ENCODE assay signal across 9 mouse cellular contexts in the genomic region with DNA sequence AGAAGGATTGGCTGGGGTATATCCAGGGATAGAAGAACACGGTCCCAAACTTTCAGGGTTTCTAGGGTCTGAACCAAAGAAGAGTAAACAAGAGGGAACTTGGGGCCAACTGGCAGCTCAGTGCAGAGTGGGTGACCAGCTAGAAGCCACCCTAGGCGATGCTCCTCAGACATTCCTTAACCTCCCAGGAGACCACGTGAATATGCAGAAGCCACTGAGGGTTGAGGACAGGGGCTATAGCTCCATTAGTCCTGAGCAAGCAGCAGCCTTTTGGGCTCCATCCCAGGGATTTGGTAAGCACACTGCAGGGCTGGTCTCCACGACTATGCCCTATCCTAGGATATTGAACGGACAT. TPM values are rescaled to one million over a fixed set of nuclear protein-coding genes. Genes with fewer than 3 reads are reported as not detected.
DNase-seq lines count a peak whose midpoint lies in the region; ATAC-seq and TF ChIP-seq lines count a peak whose summit lies in the region.
"Had no signal": no experiment of that assay in that cellular context is flagged by ENCODE, and none has a peak within 500 bp of the region (broad histone marks: within the 10 kb centered on the region; RNA-seq: fewer than 3 reads in every experiment).

No protein-coding gene starts in this region.

- no peaks in the 10 kb centered on the region for H3K9me3 ChIP-seq in forebrain, embryonic 13.5 days (replicated peaks)
- no peaks in the 10 kb centered on the region for H3K9me3 ChIP-seq in forebrain, embryonic 10.5 days
- no peaks in the 10 kb centered on the region for H3K9me3 ChIP-seq in lung, embryonic 16.5 days (ENCODE audit: control insufficient read depth, low read length)
- H3K9me3 ChIP-seq in heart, postnatal 0 days (replicated peaks; ENCODE audit: control insufficient read depth, low read length): no peaks in the 10 kb centered on the region
- H3K9me3 ChIP-seq in neural tube, embryonic 15.5 days (replicated peaks): no peaks in the 10 kb centered on the region
- H3K9me3 ChIP-seq in midbrain, embryonic 13.5 days: no peaks in the 10 kb centered on the region
- H3K9me3 ChIP-seq: midbrain, embryonic 12.5 days had no signal

- ATAC-seq in forebrain, embryonic 13.5 days: no peak
- ATAC-seq in lung, embryonic 16.5 days (ENCODE audit: low read depth): peak; percentile 6
- ATAC-seq in heart, postnatal 0 days (ENCODE audit: insufficient read depth, low read depth): no peak
- no peak for ATAC-seq in neural tube, embryonic 15.5 days (ENCODE audit: low FRiP score)
- no peak for ATAC-seq in midbrain, embryonic 13.5 days

- no peak for TF ChIP-seq EP300 in heart, postnatal 0 days (IDR thresholded peaks at IDR 0.05; ENCODE audit: low read depth)

- peaks cover 81% of the 10 kb centered on the region for H3K4me1 ChIP-seq in forebrain, embryonic 13.5 days
- H3K4me1 ChIP-seq in forebrain, embryonic 10.5 days: peaks cover 79% of the 10 kb centered on the region
- H3K4me1 ChIP-seq in lung, embryonic 16.5 days (replicated peaks; ENCODE audit: control insufficient read depth, insufficient read depth, low read length): peaks cover 80% of the 10 kb centered on the region
- peaks cover 87% of the 10 kb centered on the region for H3K4me1 ChIP-seq in heart, postnatal 0 days (ENCODE audit: control insufficient read depth, insufficient read depth)
- peaks cover 85% of the 10 kb centered on the region for H3K4me1 ChIP-seq in neural tube, embryonic 15.5 days
- peaks cover 69% of the 10 kb centered on the region for H3K4me1 ChIP-seq in midbrain, embryonic 13.5 days (replicated peaks)

- no peak for DNase-seq in forebrain, embryonic 10.5 days (ENCODE audit: extremely low spot score, low spot score)
- DNase-seq in lung, postnatal 10 days: no peak
- peak; percentile 50 for DNase-seq in heart, postnatal 0 days (ENCODE audit: low spot score)
- DNase-seq in frontal cortex, adult 2 months (ENCODE audit: extremely low spot score in 1 of 2, low spot score in 1 of 2): no peak

- H3K9ac ChIP-seq in forebrain, embryonic 13.5 days: 0 out of 2 replicates have a peak overlapping the region, but pooled peaks have one; percentile 8
- peak overlapping the region; percentile 68 for H3K9ac ChIP-seq in lung, embryonic 16.5 days (ENCODE audit: low read length)
- peak overlapping the region; percentile 65 for H3K9ac ChIP-seq in heart, postnatal 0 days (replicated peaks; ENCODE audit: low read depth, low read length)
- no peak overlapping the region for H3K9ac ChIP-seq in neural tube, embryonic 15.5 days (replicated peaks)
- no peak overlapping the region for H3K9ac ChIP-seq in midbrain, embryonic 13.5 days (replicated peaks)

- no peak overlapping the region for H3K27ac ChIP-seq in forebrain, embryonic 13.5 days
- H3K27ac ChIP-seq in forebrain, embryonic 10.5 days: no peak overlapping the region
- peak overlapping the region; percentile 98 for H3K27ac ChIP-seq in lung, embryonic 16.5 days (ENCODE audit: low read length)
- peak overlapping the region; percentile 92 for H3K27ac ChIP-seq in heart, postnatal 0 days (ENCODE audit: low read depth)
- peak overlapping the region; percentile 48 for H3K27ac ChIP-seq in neural tube, embryonic 15.5 days (replicated peaks)
- no peak overlapping the region for H3K27ac ChIP-seq in midbrain, embryonic 13.5 days
- H3K27ac ChIP-seq: midbrain, embryonic 12.5 days had no signal

- TF ChIP-seq CTCF in heart, postnatal 0 days (IDR thresholded peaks at IDR 0.05; ENCODE audit: low read depth): no peak

- no peak overlapping the region for H3K4me3 ChIP-seq in forebrain, embryonic 13.5 days
- H3K4me3 ChIP-seq in forebrain, embryonic 10.5 days: no peak overlapping the region
- peak overlapping the region; percentile 58 for H3K4me3 ChIP-seq in lung, embryonic 16.5 days (ENCODE audit: low read length)
- peak overlapping the region; percentile 58 for H3K4me3 ChIP-seq in heart, postnatal 0 days (ENCODE audit: low read depth, low read length)
- H3K4me3 ChIP-seq in neural tube, embryonic 15.5 days (replicated peaks): no peak overlapping the region
- H3K4me3 ChIP-seq in midbrain, embryonic 13.5 days (replicated peaks): no peak overlapping the region
- H3K4me3 ChIP-seq: midbrain, embryonic 12.5 days had no signal

- WGBS in forebrain, embryonic 13.5 days: 61% methylated on average over 5 of the region's 5 CpGs
- WGBS in forebrain, embryonic 10.5 days: 68% methylated on average over 5 of the region's 5 CpGs
- 20% methylated on average over 5 of the region's 5 CpGs for WGBS in lung, embryonic 16.5 days
- 17% methylated on average over 5 of the region's 5 CpGs for WGBS in heart, postnatal 0 days
- WGBS in neural tube, embryonic 15.5 days: 58% methylated on average over 5 of the region's 5 CpGs
- 57% methylated on average over 5 of the region's 5 CpGs for WGBS in midbrain, embryonic 13.5 days

- peaks cover 31% of the 10 kb centered on the region; the same call in 1 of the 2 replicates for H3K36me3 ChIP-seq in forebrain, embryonic 13.5 days (ENCODE audit: poor library complexity, severe bottlenecking)
- peaks cover 9% of the 10 kb centered on the region for H3K36me3 ChIP-seq in forebrain, embryonic 10.5 days (replicated peaks)
- H3K36me3 ChIP-seq in lung, embryonic 16.5 days (ENCODE audit: control insufficient read depth, insufficient read depth, low read length): 0 out of 2 replicates have a peak, but pooled peaks cover 2% of the 10 kb centered on the region
- H3K36me3 ChIP-seq in heart, postnatal 0 days (replicated peaks; ENCODE audit: control insufficient read depth, insufficient read depth, low read length): peaks cover 5% of the 10 kb centered on the region; the same call in 1 of the 2 replicates
- H3K36me3 ChIP-seq in neural tube, embryonic 15.5 days: peaks cover 10% of the 10 kb centered on the region; the same call in 1 of the 2 replicates
- H3K36me3 ChIP-seq in midbrain, embryonic 13.5 days: peaks cover 38% of the 10 kb centered on the region

- peak overlapping the region; percentile 16; the same call in 1 of the 2 replicates for H3K4me2 ChIP-seq in forebrain, embryonic 13.5 days
- H3K4me2 ChIP-seq in lung, embryonic 16.5 days (ENCODE audit: low read depth, low read length): peak overlapping the region; percentile 73
- H3K4me2 ChIP-seq in heart, postnatal 0 days (ENCODE audit: low read depth, low read length): peak overlapping the region; percentile 80
- H3K4me2 ChIP-seq in neural tube, embryonic 15.5 days: peak overlapping the region; percentile 46; the same call in 1 of the 2 replicates
- H3K4me2 ChIP-seq in midbrain, embryonic 13.5 days (replicated peaks): no peak overlapping the region
- H3K4me2 ChIP-seq: midbrain, embryonic 12.5 days had no signal

- H3K27me3 ChIP-seq in forebrain, embryonic 13.5 days: no peaks in the 10 kb centered on the region
- no peaks in the 10 kb centered on the region for H3K27me3 ChIP-seq in forebrain, embryonic 10.5 days (ENCODE audit: poor library complexity, severe bottlenecking)
- no peaks in the 10 kb centered on the region for H3K27me3 ChIP-seq in lung, embryonic 16.5 days (ENCODE audit: control insufficient read depth, insufficient read depth, low read depth, low read length)
- no peaks in the 10 kb centered on the region for H3K27me3 ChIP-seq in heart, postnatal 0 days (ENCODE audit: control insufficient read depth, insufficient read depth, low read length)
- H3K27me3 ChIP-seq in neural tube, embryonic 15.5 days (replicated peaks): no peaks in the 10 kb centered on the region
- H3K27me3 ChIP-seq in midbrain, embryonic 13.5 days: no peaks in the 10 kb centered on the region
- H3K27me3 ChIP-seq: midbrain, embryonic 12.5 days had no signal

RNA-seq across cellular contexts. Expression of a gene that starts 13.1 kb away (rescaled TPM):
- 88.2 TPM in 2 replicates for polyA plus RNA-seq in forebrain, embryonic 13.5 days (2015; fragmentation: Nextera tagmentation; extraction: Ambion mirVana)
- 39.8 and 44.6 TPM in 2 replicates for polyA plus RNA-seq in forebrain, embryonic 10.5 days (2016; fragmentation: Nextera tagmentation; extraction: Ambion mirVana)
- 70.1 and 80.4 TPM in 2 replicates for polyA plus RNA-seq in lung, embryonic 16.5 days (2015; fragmentation: Nextera tagmentation; extraction: Ambion mirVana)
- 194 and 287 TPM in 2 replicates for total RNA-seq in heart, postnatal 0 days (2014; rRNA removed; ENCODE audit: low replicate concordance)
- 51.4 and 67.2 TPM in 2 replicates for polyA plus RNA-seq in heart, postnatal 0 days (2015; fragmentation: Nextera tagmentation; extraction: Ambion mirVana)
- 74.0 and 77.4 TPM in 2 replicates for polyA plus RNA-seq in neural tube, embryonic 15.5 days (2015; fragmentation: Nextera tagmentation; extraction: Ambion mirVana)
- 256 and 323 TPM in 2 replicates for polyA plus RNA-seq in frontal cortex, adult 2 months (2012; rRNA removed)
- polyA plus RNA-seq in midbrain, embryonic 13.5 days (2015; fragmentation: Nextera tagmentation; extraction: Ambion mirVana): 80.5 and 106 TPM in 2 replicates

RNA-seq across cellular contexts. Expression of a gene that starts 27.4 kb away (rescaled TPM):
- 21.5 and 25.6 TPM in 2 replicates for polyA plus RNA-seq in forebrain, embryonic 13.5 days (2015; fragmentation: Nextera tagmentation; extraction: Ambion mirVana)
- polyA plus RNA-seq in forebrain, embryonic 10.5 days (2016; fragmentation: Nextera tagmentation; extraction: Ambion mirVana): 38.0 and 39.5 TPM in 2 replicates
- 28.3 and 28.6 TPM in 2 replicates for polyA plus RNA-seq in lung, embryonic 16.5 days (2015; fragmentation: Nextera tagmentation; extraction: Ambion mirVana)
- 47.9 and 55.5 TPM in 2 replicates for total RNA-seq in heart, postnatal 0 days (2014; rRNA removed; ENCODE audit: low replicate concordance)
- 18.7 and 20.0 TPM in 2 replicates for polyA plus RNA-seq in heart, postnatal 0 days (2015; fragmentation: Nextera tagmentation; extraction: Ambion mirVana)
- 40.4 and 42.0 TPM in 2 replicates for polyA plus RNA-seq in neural tube, embryonic 15.5 days (2015; fragmentation: Nextera tagmentation; extraction: Ambion mirVana)
- polyA plus RNA-seq in frontal cortex, adult 2 months (2012; rRNA removed): 87.5 and 91.4 TPM in 2 replicates
- 31.4 and 32.9 TPM in 2 replicates for polyA plus RNA-seq in midbrain, embryonic 13.5 days (2015; fragmentation: Nextera tagmentation; extraction: Ambion mirVana)

RNA-seq across cellular contexts. Expression of a gene that starts 31.8 kb away (rescaled TPM):
- 155 and 158 TPM in 2 replicates for polyA plus RNA-seq in forebrain, embryonic 13.5 days (2015; fragmentation: Nextera tagmentation; extraction: Ambion mirVana)
- polyA plus RNA-seq in forebrain, embryonic 10.5 days (2016; fragmentation: Nextera tagmentation; extraction: Ambion mirVana): 137 and 141 TPM in 2 replicates
- 108 and 130 TPM in 2 replicates for polyA plus RNA-seq in lung, embryonic 16.5 days (2015; fragmentation: Nextera tagmentation; extraction: Ambion mirVana)
- 36.0 and 41.4 TPM in 2 replicates for total RNA-seq in heart, postnatal 0 days (2014; rRNA removed; ENCODE audit: low replicate concordance)
- polyA plus RNA-seq in heart, postnatal 0 days (2015; fragmentation: Nextera tagmentation; extraction: Ambion mirVana): 90.1 and 92.7 TPM in 2 replicates
- polyA plus RNA-seq in neural tube, embryonic 15.5 days (2015; fragmentation: Nextera tagmentation; extraction: Ambion mirVana): 111 and 121 TPM in 2 replicates
- polyA plus RNA-seq in frontal cortex, adult 2 months (2012; rRNA removed): 32.9 and 35.5 TPM in 2 replicates
- 141 and 156 TPM in 2 replicates for polyA plus RNA-seq in midbrain, embryonic 13.5 days (2015; fragmentation: Nextera tagmentation; extraction: Ambion mirVana)

RNA-seq across cellular contexts. Expression of a gene that starts 31.8 kb away (rescaled TPM):
- 11.0 and 13.7 TPM in 2 replicates for polyA plus RNA-seq in forebrain, embryonic 13.5 days (2015; fragmentation: Nextera tagmentation; extraction: Ambion mirVana)
- polyA plus RNA-seq in forebrain, embryonic 10.5 days (2016; fragmentation: Nextera tagmentation; extraction: Ambion mirVana): 27.3 TPM in 2 replicates
- polyA plus RNA-seq in lung, embryonic 16.5 days (2015; fragmentation: Nextera tagmentation; extraction: Ambion mirVana): 18.7 and 19.4 TPM in 2 replicates
- total RNA-seq in heart, postnatal 0 days (2014; rRNA removed; ENCODE audit: low replicate concordance): 3.9 and 5.6 TPM in 2 replicates
- polyA plus RNA-seq in heart, postnatal 0 days (2015; fragmentation: Nextera tagmentation; extraction: Ambion mirVana): 2.2 and 2.9 TPM in 2 replicates
- polyA plus RNA-seq in neural tube, embryonic 15.5 days (2015; fragmentation: Nextera tagmentation; extraction: Ambion mirVana): 2.2 and 5.1 TPM in 2 replicates
- polyA plus RNA-seq in frontal cortex, adult 2 months (2012; rRNA removed): 1.2 and 1.9 TPM in 2 replicates
- polyA plus RNA-seq in midbrain, embryonic 13.5 days (2015; fragmentation: Nextera tagmentation; extraction: Ambion mirVana): 4.6 and 5.6 TPM in 2 replicates

RNA-seq across cellular contexts. Expression of a gene that starts 51.7 kb away (rescaled TPM):
- polyA plus RNA-seq in forebrain, embryonic 13.5 days (2015; fragmentation: Nextera tagmentation; extraction: Ambion mirVana): not detected in 2 replicates
- polyA plus RNA-seq in forebrain, embryonic 10.5 days (2016; fragmentation: Nextera tagmentation; extraction: Ambion mirVana): 0.05 and 0.06 TPM in 2 replicates
- 0.05 and 0.08 TPM in 2 replicates for polyA plus RNA-seq in lung, embryonic 16.5 days (2015; fragmentation: Nextera tagmentation; extraction: Ambion mirVana)
- 0.99 and 1.2 TPM in 2 replicates for total RNA-seq in heart, postnatal 0 days (2014; rRNA removed; ENCODE audit: low replicate concordance)
- 0.07 TPM in 2 replicates for polyA plus RNA-seq in heart, postnatal 0 days (2015; fragmentation: Nextera tagmentation; extraction: Ambion mirVana)
- polyA plus RNA-seq in neural tube, embryonic 15.5 days (2015; fragmentation: Nextera tagmentation; extraction: Ambion mirVana): 0.10 and 0.12 TPM in 2 replicates
- polyA plus RNA-seq in frontal cortex, adult 2 months (2012; rRNA removed): 2.3 and 2.7 TPM in 2 replicates
- polyA plus RNA-seq in midbrain, embryonic 13.5 days (2015; fragmentation: Nextera tagmentation; extraction: Ambion mirVana): not detected in 2 replicates
- polyA plus RNA-seq: midbrain, embryonic 12.5 days had no signal

Comparison
In these comparisons a context has a peak if more than half of its experiments do, and no peak if none do; other contexts are left out.
1. H3K27ac ChIP-seq: peak in lung, embryonic 16.5 days (single experiment), heart, postnatal 0 days (single experiment) and neural tube, embryonic 15.5 days (single experiment); none in forebrain, embryonic 13.5 days (single experiment), forebrain, embryonic 10.5 days (single experiment) and midbrain, embryonic 13.5 days (single experiment).
2. H3K4me3 ChIP-seq: peak in lung, embryonic 16.5 days (single experiment) and heart, postnatal 0 days (single experiment); none in forebrain, embryonic 13.5 days (single experiment), forebrain, embryonic 10.5 days (single experiment), neural tube, embryonic 15.5 days (single experiment) and midbrain, embryonic 13.5 days (single experiment).
3. H3K9ac ChIP-seq: peak in forebrain, embryonic 13.5 days (single experiment), lung, embryonic 16.5 days (single experiment) and heart, postnatal 0 days (single experiment); none in neural tube, embryonic 15.5 days (single experiment) and midbrain, embryonic 13.5 days (single experiment).